Mouse (Mus musculus): ENCODE results near the gene Ttc27. TPM values are rescaled to one million over a fixed set of nuclear protein-coding genes. Genes with fewer than 3 reads are reported as not detected.

Ttc27 gene
- total and polyA plus RNA-seq, 3 experiments = 55.2 to 59.9 TPM; not detected in 1

- H3K4me3 ChIP-seq (ENCODE audit: control insufficient read depth in 1 of 2, insufficient read depth in 1 of 2, low read depth in 2 of 2, low read length in 2 of 2) = no peak overlapping the region
- no peaks in the 10 kb centered on the region for H3K79me2 ChIP-seq (ENCODE audit: control insufficient read depth, insufficient read depth, low read length, poor library complexity)
- H3K27ac ChIP-seq (ENCODE audit: control insufficient read depth, low read depth, low read length) = no peak overlapping the region
- TF ChIP-seq ZMIZ1 (IDR thresholded peaks at IDR 0.05; ENCODE audit: low read depth, low read length) = peak; percentile 88
- no peak for TF ChIP-seq USF2 (IDR thresholded peaks at IDR 0.05; ENCODE audit: borderline replicate concordance in 1 of 2, insufficient read depth in 1 of 2, low read depth in 1 of 2, low read length in 2 of 2)
- TF ChIP-seq TBP (IDR thresholded peaks at IDR 0.05; ENCODE audit: low read depth, low read length) = peak; percentile 83
- peak in 1 of 2 experiments; percentile 48; a peak in 1 of 4 replicates for TF ChIP-seq POLR2A (IDR thresholded peaks at IDR 0.05; ENCODE audit: control insufficient read depth in 1 of 2, insufficient read depth in 1 of 2, low read depth in 1 of 2, low read length in 2 of 2, poor library complexity in 1 of 2)
- no peak for TF ChIP-seq RCOR1 (IDR thresholded peaks at IDR 0.05; ENCODE audit: low read depth, low read length)
- TF ChIP-seq ZC3H11A (IDR thresholded peaks at IDR 0.05; ENCODE audit: low read depth, low read length) = no peak
- H3K27me3 ChIP-seq (ENCODE audit: control insufficient read depth in 1 of 2, insufficient read depth in 2 of 2, low read length in 2 of 2) = no peaks in the 10 kb centered on the region
- no peaks in the 10 kb centered on the region for H3K9me3 ChIP-seq (replicated peaks; ENCODE audit: insufficient read depth, low read length)
- peak; percentile 28 for DNase-seq (ENCODE audit: low read depth, low spot score)
- H3K4me1 ChIP-seq (ENCODE audit: control insufficient read depth in 1 of 2, insufficient read depth in 2 of 2, low read length in 2 of 2) = peaks cover 7 to 11% of the 10 kb centered on the region in 2 experiments
- no peak overlapping the region for H3K9ac ChIP-seq (ENCODE audit: control insufficient read depth, low read depth, low read length, poor library complexity, severe bottlenecking)
- H3K36me3 ChIP-seq (ENCODE audit: control insufficient read depth in 1 of 2, insufficient read depth in 2 of 2, low read length in 2 of 2) = peaks cover 4 to 17% of the 10 kb centered on the region in 2 experiments
Measured at GRCm38 (mm10) chr17:74707637-74708152, 9.8 kb upstream of the Ttc27 start.

DNA sequence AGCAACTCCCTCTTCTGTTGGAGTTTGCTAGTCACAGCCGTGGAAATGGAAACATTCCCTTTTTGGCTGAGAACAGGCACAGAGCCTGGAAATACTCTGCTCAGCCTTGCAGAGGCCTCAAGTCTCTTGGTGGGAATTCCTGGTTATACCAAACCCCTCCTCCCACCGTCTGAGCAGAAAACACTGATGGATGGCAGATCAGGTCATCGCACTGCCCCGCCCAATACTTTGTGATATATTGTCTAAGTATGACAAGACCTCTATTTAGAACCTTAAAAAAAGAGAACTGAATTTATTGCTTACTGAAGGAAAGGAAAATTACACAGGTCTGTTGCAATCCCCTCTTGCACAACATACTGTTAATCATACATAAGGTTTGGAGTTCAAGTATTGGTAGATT is 6.8 kb upstream of the Ttc27 start:
- DNase-seq (ENCODE audit: low read depth, low spot score) = no peak
- no peak overlapping the region for H3K27ac ChIP-seq (ENCODE audit: control insufficient read depth, low read depth, low read length)

DNA sequence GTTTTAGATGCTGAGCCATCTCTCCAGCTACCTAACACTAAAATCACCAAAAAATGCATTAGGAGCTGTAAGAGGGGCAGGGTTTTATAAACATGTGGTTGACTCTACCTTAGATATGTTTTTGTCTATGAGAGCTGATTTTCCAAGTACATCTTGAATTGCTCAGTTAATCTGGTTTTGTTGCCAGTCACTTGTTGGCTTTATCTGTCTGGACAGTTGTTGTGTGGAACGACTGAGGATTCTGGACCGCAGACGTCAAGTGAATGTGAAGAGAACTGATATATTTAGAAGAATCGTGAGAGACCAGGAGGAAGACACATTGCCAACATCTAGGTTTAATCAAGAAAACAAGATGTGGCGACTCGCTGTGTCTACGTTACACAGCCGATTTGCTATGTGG is 5.9 kb upstream of the Ttc27 start:
- no peaks in the 10 kb centered on the region for H3K27me3 ChIP-seq (ENCODE audit: control insufficient read depth in 1 of 2, insufficient read depth in 2 of 2, low read length in 2 of 2)
- no peak overlapping the region for H3K4me3 ChIP-seq (ENCODE audit: control insufficient read depth in 1 of 2, insufficient read depth in 1 of 2, low read depth in 2 of 2, low read length in 2 of 2)
- H3K79me2 ChIP-seq (ENCODE audit: control insufficient read depth, insufficient read depth, low read length, poor library complexity) = no peaks in the 10 kb centered on the region
- H3K36me3 ChIP-seq (ENCODE audit: control insufficient read depth in 1 of 2, insufficient read depth in 2 of 2, low read length in 2 of 2) = peaks cover 0 to 9% of the 10 kb centered on the region in 2 experiments; a peak in 2 of 4 replicates
- no peak overlapping the region for H3K27ac ChIP-seq (ENCODE audit: control insufficient read depth, low read depth, low read length)
- H3K4me1 ChIP-seq (ENCODE audit: control insufficient read depth in 1 of 2, insufficient read depth in 2 of 2, low read length in 2 of 2) = peaks cover 4 to 5% of the 10 kb centered on the region in 2 experiments; a peak in 2 of 4 replicates
- H3K9me3 ChIP-seq (replicated peaks; ENCODE audit: insufficient read depth, low read length) = no peaks in the 10 kb centered on the region
- DNase-seq (ENCODE audit: low read depth, low spot score) = no peak
- H3K9ac ChIP-seq (ENCODE audit: control insufficient read depth, low read depth, low read length, poor library complexity, severe bottlenecking) = no peak overlapping the region
- TF ChIP-seq E2F4 (IDR thresholded peaks at IDR 0.05; ENCODE audit: borderline replicate concordance, low read depth, low read length) = no peak
- no peak for TF ChIP-seq USF1 (IDR thresholded peaks at IDR 0.05; ENCODE audit: low read depth, low read length)
- no peak for TF ChIP-seq SIN3A (IDR thresholded peaks at IDR 0.05; ENCODE audit: low read length)
- TF ChIP-seq MYB (IDR thresholded peaks at IDR 0.05; ENCODE audit: low read depth, low read length) = no peak
- TF ChIP-seq GABPA (IDR thresholded peaks at IDR 0.05; ENCODE audit: low read depth, low read length) = no peak
- TF ChIP-seq CHD2 (IDR thresholded peaks at IDR 0.05; ENCODE audit: low read length) = no peak
- no peak for TF ChIP-seq MAZ (IDR thresholded peaks at IDR 0.05; ENCODE audit: low read depth, low read length)
- no peak for TF ChIP-seq TBP (IDR thresholded peaks at IDR 0.05; ENCODE audit: low read depth, low read length)
- no peak for TF ChIP-seq ZNF384 (IDR thresholded peaks at IDR 0.05; ENCODE audit: low read depth, low read length)
- TF ChIP-seq SMC3 (IDR thresholded peaks at IDR 0.05; ENCODE audit: low read depth, low read length) = no peak
- TF ChIP-seq RCOR1 (IDR thresholded peaks at IDR 0.05; ENCODE audit: low read depth, low read length) = no peak
- TF ChIP-seq MYC (IDR thresholded peaks at IDR 0.05; ENCODE audit: low read depth, low read length) = no peak
- no peak for TF ChIP-seq UBTF (IDR thresholded peaks at IDR 0.05; ENCODE audit: borderline replicate concordance, insufficient read depth, low read depth, low read length)
- TF ChIP-seq BHLHE40 (IDR thresholded peaks at IDR 0.05; ENCODE audit: borderline replicate concordance, low read depth, low read length) = no peak
- no peak for TF ChIP-seq RAD21 (IDR thresholded peaks at IDR 0.05; ENCODE audit: low read depth, low read length)

More for the DNA sequence above, 6.8 kb upstream of the Ttc27 start:
- H3K9ac ChIP-seq (ENCODE audit: control insufficient read depth, low read depth, low read length, poor library complexity, severe bottlenecking) = no peak overlapping the region
- peaks cover 7 to 9% of the 10 kb centered on the region in 2 experiments for H3K4me1 ChIP-seq (ENCODE audit: control insufficient read depth in 1 of 2, insufficient read depth in 2 of 2, low read length in 2 of 2)
- H3K27me3 ChIP-seq (ENCODE audit: control insufficient read depth in 1 of 2, insufficient read depth in 2 of 2, low read length in 2 of 2) = no peaks in the 10 kb centered on the region
- peaks cover 0 to 12% of the 10 kb centered on the region in 2 experiments; a peak in 2 of 4 replicates for H3K36me3 ChIP-seq (ENCODE audit: control insufficient read depth in 1 of 2, insufficient read depth in 2 of 2, low read length in 2 of 2)
- no peaks in the 10 kb centered on the region for H3K9me3 ChIP-seq (replicated peaks; ENCODE audit: insufficient read depth, low read length)
- no peak overlapping the region for H3K4me3 ChIP-seq (ENCODE audit: control insufficient read depth in 1 of 2, insufficient read depth in 1 of 2, low read depth in 2 of 2, low read length in 2 of 2)
- H3K79me2 ChIP-seq (ENCODE audit: control insufficient read depth, insufficient read depth, low read length, poor library complexity) = no peaks in the 10 kb centered on the region
- TF ChIP-seq USF1 (IDR thresholded peaks at IDR 0.05; ENCODE audit: low read depth, low read length) (no peak), CHD1 (IDR thresholded peaks at IDR 0.05; ENCODE audit: low read depth, low read length) (no peak), NRF1 (IDR thresholded peaks at IDR 0.05; ENCODE audit: insufficient read depth, low read depth, low read length, poor library complexity, severe bottlenecking) (no peak), MYB (IDR thresholded peaks at IDR 0.05; ENCODE audit: low read depth, low read length) (no peak), MYC (IDR thresholded peaks at IDR 0.05; ENCODE audit: low read depth, low read length) (no peak), ELF1 (IDR thresholded peaks at IDR 0.05; ENCODE audit: low read depth, low read length) (no peak), POLR2AphosphoS2 (IDR thresholded peaks at IDR 0.05; ENCODE audit: low read length) (no peak), RCOR1 (IDR thresholded peaks at IDR 0.05; ENCODE audit: low read depth, low read length) (no peak), ETS1 (IDR thresholded peaks at IDR 0.05; ENCODE audit: low read depth, low read length) (no peak), MXI1 (IDR thresholded peaks at IDR 0.05; ENCODE audit: low read depth, low read length) (no peak), POLR2A (IDR thresholded peaks at IDR 0.05; ENCODE audit: control insufficient read depth in 1 of 2, insufficient read depth in 1 of 2, low read depth in 1 of 2, low read length in 2 of 2, poor library complexity in 1 of 2) (no peak), EP300 (IDR thresholded peaks at IDR 0.05; ENCODE audit: low read depth in 1 of 2, low read length in 2 of 2) (no peak), CTCF (IDR thresholded peaks at IDR 0.05 in 2 of 3, conservative IDR thresholded peaks at IDR 0.05 in 1 of 3; ENCODE audit: control insufficient read depth in 1 of 3, insufficient read depth in 1 of 3, low read depth in 2 of 3, low read length in 3 of 3, poor library complexity in 1 of 3, severe bottlenecking in 1 of 3) (no peak), KAT2A (conservative IDR thresholded peaks at IDR 0.05; ENCODE audit: low read depth, low read length) (no peak), TCF12 (IDR thresholded peaks at IDR 0.05; ENCODE audit: low read depth, low read length) (no peak), RAD21 (IDR thresholded peaks at IDR 0.05; ENCODE audit: low read depth, low read length) (no peak)
